Mouse (Mus musculus): Measurements from ENCODE around the gene Cdk9. TPM values are rescaled to one million over a fixed set of nuclear protein-coding genes. Genes with fewer than 3 reads are reported as not detected.
A peak's percentile ranks its signal among the peaks of the same experiment; 100 is the strongest.

The Cdk9 gene
- total RNA-seq, 2 experiments from 2014 or later: 119 to 123 TPM

DNA sequence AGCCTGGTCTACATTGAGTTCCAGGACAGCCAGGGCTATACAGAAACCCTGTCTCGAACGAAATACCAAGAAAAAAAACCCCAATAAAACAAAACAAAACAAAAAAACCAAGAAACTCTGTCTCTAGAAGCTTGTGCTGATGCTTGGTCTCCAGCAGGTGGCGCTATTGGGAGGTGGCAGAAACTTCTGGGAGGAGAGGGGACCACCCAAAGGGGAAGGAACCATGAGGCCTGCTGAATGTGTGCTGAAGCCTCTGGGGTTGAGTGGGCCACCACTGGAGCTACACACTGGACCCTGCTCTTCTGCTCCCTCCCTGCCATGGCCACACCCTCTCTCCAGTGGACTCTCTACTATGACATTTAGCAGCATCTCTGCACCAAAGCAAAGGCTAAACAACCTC is 4.2 kb downstream of the Cdk9 start:
- DNase-seq (ENCODE audit: low spot score in 2 of 2): no peak

DNA sequence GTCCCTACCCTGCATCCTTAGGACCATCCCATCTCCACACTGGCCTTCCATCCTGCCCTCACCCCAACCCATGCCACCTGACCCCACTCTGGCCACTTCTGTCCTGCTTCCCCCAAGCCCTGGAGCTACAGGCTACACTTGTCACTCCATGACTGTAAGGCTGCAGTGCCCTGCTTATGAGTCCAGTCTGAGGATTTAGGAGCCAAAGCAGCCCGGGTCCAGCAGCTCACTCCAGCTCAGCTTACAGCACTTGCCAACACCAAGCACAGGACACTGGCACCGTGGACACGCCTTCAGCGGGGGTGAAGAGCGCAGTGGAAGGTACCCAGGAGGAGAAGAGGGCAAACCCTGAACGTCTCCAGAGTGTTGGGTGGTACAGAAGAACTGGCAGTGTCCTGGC is 5.9 kb downstream of the Cdk9 start:
- no peak for DNase-seq (ENCODE audit: low spot score in 2 of 2)

DNA sequence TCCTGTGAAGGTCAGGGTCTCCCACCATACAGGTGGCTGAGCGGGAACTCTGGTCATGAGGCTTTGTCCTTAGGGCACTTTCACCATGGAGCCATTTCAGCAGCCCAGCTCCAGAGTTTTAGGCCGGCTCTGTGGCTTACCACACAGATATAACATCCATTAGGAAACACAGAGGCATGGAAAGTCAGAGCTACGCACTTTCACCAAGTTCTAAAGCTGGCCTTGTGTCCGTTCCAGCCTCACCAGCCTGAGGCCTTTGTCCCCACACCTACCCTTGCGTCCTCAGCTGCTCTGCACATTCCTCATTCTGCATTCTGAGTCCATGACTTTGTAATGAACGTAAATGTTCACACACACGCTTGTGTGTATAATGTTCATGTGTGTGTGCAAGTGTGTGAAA is 7.9 kb downstream of the Cdk9 start:
- no peak for DNase-seq (ENCODE audit: low spot score in 2 of 2)

DNA sequence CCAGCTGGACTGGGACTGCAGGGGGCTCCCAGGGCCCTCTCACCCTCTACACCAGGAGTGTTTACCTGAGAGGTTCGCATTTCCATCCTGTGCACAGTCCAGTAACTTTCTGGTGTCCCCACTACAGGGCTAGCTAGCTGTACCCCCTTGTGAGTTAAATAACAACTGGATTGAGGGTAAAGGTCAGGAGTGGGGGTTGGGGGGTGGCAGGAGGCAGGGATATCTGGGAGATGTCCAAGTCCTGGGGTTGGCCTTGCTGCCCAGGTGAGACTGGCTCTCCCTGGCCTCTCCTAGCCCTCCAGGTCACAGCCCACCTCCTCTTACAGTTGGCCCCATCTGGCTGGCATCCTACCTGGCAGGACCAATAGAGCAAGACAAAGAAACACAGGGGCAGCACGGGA is 8.9 kb downstream of the Cdk9 start, which contains the start of gene Fpgs:
TSS of gene Fpgs (minus strand) at position 125 of the 401 bp plus-strand sequence.
- DNase-seq (ENCODE audit: low spot score in 2 of 2): no peak

DNA sequence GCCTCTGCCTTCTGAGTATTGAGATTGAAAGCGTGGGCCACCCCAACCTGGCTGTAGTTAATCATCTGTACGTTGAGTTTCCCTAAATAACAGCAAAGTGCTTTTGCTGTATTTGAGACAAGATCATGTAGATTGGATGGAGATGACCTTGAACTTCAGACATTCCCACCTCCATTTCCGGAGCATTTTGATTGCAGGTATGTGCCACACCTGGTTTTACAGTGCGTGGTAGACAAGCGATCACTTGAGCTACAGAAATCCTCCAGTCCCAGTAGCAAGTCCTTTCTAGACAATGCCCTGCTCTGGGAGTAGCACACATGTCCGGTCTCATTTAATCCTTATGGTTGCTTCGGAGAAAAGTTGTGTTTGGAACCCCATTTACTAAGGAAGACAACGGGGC is 9.8 kb downstream of the Cdk9 start:
- DNase-seq (ENCODE audit: low spot score in 2 of 2): no peak

DNA sequence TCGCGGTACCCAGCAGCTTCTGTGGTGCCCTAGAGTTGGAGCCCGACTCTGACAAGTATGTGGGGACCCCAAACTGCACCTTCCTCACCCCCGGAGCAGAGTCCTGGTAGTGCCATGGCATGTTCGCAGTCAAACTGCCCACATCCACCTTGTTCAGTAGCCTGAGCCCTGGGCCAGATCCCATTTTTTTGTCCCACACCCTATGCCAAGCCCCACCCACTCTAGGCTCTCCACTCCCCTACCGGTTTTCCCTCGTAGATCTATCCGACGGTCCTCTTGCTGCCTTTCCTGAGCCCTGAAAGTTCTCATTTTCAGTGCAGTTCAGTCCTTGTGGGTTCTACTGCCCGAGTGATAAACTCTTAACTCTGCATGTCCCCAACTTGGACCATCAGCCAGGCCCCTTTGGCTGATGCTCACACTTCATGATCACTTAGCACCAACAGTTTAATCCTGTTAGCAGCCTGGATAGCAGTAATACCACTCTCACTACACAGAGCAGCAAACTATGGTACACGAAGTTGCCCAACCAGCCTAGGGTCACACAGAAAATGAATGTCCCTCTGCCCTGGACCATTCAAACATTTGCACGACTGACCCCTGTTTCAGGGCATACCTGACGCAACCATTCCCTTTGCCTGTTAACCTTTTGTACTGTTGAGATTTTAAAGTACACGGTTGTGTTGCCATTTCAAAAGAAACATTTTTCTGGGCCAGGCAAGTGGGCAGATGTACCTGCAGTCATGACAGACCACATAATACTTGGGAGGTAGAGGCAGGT is 11.7 kb downstream of the Cdk9 start:
- DNase-seq (ENCODE audit: low spot score in 2 of 2): no peak

DNA sequence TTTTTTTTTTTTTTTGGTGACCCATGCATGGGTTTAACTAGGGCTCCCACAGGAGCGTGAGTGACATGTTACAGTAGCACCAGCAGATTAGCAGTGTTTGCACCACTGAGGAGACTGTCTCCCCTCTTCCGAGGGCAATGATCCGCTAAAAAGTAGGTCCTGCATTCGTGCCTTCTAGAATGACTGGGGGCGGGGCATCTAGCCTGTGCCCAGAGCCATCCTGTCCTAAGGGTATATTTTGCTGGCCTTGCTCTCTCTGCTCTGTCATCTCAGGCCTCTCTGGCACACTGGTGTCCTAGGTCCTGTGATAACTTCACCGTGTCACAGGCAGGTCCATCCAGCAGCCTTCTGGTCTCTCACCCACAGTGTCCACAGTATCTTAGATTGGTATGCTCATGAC is 13.2 kb downstream of the Cdk9 start:
- no peak for DNase-seq (ENCODE audit: low spot score in 2 of 2)

DNA sequence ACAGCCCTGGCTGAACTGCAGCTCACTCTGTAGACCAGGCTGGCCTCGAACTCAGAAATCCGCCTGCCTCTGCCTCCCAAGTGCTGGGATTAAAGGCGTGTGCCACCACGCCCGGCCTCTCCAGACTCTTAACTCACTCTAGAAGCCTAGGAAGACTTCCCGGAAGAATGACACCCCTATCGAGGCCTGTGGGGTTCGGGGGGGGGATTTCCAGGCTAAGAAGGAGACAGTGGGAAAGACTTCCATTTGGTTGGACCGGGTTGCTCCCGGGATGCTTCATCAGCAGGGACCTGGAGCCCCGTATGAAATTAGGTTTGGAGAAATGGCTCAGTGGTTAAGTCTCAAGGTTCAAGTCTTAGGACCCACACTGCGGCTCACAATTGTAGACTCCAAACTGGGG is 18.2 kb downstream of the Cdk9 start:
- DNase-seq (ENCODE audit: low spot score in 2 of 2): no peak

DNA sequence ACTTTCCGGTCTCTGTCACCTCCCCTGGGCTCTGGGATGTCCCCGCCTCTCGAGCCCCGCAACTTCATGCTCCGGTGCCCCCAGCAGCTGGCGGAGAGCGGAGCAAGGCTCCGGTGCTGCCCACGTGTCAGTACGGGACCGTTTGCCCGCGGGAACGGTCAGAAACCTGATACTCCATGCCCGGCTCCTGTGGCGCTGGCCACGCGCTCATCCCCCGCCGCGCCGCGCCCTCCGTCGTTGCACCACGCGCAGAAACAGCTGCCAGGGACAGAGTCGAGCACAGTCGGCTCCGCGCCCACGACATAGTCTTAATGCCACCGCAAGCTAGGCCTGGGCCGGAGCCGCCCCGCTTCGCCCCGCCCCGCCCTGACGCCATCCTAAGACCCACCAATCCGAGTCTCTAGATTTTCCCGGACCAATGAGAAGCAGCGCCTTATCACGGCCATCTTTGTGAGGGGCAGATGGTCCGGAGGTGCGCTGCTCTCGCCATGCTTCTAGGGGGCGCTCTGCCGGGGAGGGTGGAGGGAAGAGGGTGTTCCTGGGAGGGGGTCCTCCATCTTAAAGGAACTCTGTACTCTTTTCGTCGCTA is 19.0 kb downstream of the Cdk9 start:
- DNase-seq (ENCODE audit: low spot score in 2 of 2): peak; percentile 94 to 96

DNA sequence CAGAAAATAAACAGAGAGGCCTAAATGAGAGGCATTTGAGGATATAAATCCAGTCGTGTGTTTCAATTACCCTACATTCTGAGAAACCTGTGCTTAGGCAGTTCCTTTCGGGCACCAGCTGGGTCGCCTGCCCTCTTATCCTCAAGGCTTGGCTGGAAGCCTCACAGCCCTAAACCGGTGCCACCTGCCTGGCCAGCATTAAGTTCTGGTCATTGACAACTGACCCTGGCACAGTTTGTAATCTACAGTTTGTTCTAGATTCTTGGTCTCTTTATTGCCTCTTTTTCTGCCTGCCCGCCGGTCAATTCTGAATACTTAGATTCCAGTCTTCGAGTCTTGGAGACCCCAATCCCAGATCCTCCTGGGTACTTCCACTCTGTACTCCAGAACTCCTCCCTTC is 19.6 kb downstream of the Cdk9 start:
- no peak for DNase-seq (ENCODE audit: low spot score in 2 of 2)

DNA sequence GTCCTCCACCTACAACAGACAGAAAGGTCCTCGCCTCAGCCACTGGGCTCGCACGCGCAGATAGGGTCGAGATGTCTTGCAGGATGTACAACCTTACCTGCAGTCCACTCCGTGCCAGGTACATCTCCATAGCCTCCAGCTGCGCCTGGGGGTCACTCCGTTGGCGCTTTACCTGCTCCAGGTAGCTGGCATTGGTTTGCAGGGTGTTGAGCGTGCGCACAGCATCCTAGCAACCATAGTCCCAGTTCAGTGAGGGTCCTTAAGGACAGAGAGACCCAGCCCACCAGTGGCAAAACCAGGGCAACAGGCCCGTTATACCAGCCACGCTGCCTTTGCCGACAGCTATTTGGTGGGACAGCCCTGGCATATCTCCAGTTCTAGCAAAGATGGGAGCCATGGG is 20.4 kb downstream of the Cdk9 start:
- no peak for DNase-seq (ENCODE audit: low spot score in 2 of 2)

DNA sequence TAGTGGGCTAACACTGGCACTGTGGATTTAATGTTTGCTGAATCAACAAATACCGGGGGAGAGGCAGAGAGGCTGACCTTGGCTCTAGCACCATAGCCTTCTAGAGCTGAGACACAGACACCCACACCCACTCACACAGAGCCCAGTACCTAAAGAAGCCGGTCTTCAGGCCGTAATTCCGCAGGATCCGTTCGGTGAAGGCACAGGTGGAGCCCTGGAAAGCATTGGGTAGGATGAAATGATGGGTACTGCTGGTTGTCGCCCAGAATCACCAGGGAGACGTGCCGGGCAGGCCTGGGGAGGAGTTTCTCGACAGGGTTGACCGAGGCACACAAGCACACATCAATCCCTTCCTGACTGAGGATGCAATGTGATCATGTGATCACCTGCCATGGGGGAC is 21.8 kb downstream of the Cdk9 start:
- no peak for DNase-seq (ENCODE audit: low spot score in 2 of 2)

DNA sequence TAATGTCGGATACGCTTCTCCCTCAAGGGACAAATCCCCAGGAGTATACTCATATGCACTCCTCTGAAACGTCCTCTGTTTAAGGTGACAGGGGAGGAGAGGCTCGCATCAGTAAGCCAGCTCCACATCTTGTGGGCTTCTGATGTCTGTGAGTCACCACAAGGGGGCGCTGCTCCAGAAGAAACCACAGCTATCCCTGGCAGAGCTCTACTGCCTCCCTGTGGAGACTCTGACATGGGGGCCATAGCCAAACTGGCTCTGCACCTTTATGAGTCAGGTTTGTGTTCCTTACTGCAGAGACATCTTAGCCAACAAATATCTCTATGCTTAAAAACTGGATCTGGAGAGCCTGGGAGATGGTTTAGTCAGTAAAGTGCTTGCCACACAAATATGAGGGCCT is 23.5 kb downstream of the Cdk9 start:
- DNase-seq (ENCODE audit: low spot score in 2 of 2): peak; percentile 83 to 94

DNA sequence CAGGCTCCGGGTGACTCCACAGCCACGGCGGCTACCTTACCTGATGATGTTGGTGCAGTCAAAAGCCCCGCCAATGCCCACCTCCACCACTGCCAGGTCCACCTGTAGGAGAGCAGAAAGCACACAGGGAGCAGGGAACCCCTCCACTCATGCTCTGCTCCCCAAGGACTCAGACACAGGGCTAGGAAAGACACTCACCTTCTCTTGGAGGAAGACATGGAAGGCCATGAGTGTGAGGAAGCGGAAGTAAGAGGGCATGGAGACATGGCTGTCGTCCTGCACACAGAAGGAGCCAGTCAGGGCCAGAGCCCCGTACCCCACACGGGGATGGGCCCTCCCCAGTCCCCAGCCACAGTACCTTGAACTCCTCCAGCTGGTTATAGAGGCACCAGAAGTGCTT is 25.3 kb downstream of the Cdk9 start:
- no peak for DNase-seq (ENCODE audit: low spot score in 2 of 2)

DNA sequence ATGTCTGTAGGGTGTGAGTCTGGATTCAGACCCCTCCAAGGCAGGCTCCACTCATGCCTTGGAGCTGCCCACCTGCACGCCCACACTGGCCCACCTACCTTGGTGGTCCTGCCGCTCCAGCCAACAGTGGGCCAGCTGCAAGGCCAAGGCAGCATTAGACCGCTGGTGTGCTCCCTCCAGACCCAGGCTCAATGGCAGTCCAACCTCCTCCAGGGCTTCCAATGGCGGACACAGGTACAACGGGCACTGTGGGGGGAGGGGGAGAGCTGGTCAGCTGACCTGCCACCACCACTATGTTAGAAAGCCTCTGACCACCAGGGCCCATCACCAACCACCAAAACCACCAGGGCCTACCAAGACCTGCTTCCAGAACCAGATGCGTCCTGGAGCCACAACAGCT is 26.2 kb downstream of the Cdk9 start:
- no peak for DNase-seq (ENCODE audit: low spot score in 2 of 2)

DNA sequence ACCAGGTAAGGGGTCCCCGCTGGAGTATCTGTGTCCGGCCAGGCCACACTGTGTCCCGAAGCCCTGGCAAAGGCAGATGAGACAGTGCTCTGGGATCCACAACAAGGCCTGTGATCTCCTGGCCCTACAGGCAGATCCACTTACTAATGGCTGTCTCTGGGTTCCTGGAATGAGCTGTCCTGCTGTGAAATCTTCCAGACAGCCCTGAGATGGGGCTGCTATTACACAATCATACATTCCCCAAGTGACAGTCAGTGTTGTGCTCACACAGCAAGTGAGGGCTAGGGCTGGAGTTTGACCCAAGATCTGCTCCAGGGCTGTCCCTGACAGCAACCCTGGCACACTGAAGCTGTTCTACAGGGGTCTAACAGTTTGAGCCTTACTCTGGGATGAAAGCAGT is 27.1 kb downstream of the Cdk9 start:
- DNase-seq (ENCODE audit: low spot score in 2 of 2): no peak

DNA sequence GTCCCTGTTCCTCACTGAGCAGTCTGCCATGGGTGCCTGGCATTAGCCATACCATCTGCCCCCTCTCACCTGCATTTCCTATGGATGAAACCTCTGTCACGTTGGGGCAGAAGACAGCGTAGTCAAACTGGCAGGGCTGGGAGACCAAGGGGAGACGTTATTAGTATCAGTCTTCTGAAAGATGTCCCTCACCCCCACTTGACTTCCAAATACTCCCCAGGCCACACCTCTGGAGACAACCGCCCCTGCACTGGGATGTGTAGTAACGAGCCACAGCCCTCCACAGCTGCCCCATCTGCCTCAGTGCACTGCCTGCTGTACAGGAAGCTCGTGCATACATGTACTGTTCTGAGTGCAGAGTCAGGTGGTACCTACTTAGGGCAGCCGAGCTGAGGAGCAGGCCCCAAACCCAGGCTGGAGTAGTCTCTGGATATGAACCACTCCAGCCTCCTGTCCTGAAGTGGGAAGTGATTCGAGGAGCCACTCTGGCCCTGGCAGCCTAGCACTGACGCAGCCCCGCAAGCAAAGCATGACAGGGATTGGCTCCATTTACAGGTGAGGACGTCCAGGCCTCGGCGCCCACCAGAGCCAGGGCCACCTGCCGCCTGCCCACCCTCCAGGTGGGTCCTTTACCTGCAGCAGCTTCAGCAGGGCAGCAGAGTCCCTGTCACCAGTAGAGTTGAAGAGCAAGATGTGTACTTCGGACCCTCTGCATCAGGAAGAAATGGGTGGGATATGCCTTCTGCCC is 28.0 kb downstream of the Cdk9 start:
- DNase-seq (ENCODE audit: low spot score in 2 of 2): no peak

DNA sequence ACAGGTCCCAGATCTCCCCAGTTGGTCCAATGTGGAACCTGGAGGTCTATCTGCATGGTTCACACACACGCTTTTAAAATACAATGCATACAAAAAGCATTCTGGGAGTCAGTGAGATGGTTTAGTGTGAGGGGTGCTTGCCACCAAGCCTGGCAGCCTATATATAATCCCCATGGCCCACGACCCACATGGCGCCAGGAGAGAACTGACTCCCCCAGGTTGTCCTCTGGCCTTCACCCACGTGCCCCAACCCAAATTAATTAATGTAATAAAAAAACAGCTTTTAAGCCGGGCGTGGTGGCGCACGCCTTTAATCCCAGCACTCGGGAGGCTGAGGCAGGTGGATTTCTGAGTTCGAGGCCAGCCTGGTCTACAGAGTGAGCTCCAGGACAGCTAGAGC is 29.2 kb downstream of the Cdk9 start:
- DNase-seq (ENCODE audit: low spot score in 2 of 2): no peak

DNA sequence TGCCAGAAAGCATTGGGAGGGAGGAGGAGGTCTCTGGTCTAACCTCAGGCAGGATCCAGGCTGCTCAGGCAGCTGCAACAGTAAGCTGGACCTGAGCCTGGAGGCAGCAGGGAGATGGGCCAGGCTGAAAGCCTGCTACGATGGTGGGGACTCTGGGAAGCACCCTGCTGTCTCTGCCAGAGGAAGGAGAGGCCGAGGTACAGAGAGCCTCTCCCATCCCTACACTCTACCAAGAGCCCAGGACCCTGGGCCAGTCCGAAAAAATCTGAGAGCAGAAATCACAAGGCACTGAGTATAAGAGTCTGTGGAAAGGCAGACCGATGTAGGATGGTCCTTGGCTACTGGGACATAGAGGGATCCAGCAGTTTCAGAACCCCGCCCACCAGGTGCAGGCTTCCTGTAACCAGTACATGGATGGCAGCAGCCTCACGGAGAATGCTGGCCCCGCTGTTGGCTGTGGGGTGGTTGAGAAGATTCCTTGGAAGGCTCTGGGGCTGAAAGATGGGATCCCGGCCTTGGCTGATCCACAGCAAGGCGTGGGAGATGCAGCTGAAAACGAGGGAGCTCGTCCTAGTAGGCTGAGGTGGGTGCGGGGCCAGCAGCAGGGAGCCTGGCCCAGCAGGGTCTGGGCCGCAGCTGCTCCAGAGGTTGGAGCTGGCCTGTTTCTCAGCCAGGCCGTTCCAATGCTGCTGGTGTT is 30.0 kb downstream of the Cdk9 start:
- no peak for DNase-seq (ENCODE audit: low spot score in 2 of 2)

DNA sequence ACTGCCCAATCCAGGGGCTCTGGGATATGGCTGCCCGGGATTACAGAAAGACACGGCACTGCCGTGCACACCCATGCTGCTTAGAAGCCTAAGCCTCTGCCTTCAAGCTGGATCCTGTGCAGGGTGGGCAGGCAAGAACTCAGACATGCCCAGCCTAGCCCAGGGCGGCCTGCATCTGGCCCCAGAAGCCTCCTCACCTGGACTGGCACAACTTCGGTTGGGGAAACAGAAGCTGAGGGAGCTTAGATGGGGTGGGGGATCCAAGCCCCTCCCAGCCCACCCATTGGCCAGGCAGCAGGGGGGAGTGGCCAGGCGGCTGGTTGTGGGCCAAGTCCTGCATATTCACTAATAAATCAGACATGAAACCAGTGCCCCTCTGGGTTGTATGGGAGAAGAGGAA is 31.1 kb downstream of the Cdk9 start:
- DNase-seq (ENCODE audit: low spot score in 2 of 2): no peak

DNA sequence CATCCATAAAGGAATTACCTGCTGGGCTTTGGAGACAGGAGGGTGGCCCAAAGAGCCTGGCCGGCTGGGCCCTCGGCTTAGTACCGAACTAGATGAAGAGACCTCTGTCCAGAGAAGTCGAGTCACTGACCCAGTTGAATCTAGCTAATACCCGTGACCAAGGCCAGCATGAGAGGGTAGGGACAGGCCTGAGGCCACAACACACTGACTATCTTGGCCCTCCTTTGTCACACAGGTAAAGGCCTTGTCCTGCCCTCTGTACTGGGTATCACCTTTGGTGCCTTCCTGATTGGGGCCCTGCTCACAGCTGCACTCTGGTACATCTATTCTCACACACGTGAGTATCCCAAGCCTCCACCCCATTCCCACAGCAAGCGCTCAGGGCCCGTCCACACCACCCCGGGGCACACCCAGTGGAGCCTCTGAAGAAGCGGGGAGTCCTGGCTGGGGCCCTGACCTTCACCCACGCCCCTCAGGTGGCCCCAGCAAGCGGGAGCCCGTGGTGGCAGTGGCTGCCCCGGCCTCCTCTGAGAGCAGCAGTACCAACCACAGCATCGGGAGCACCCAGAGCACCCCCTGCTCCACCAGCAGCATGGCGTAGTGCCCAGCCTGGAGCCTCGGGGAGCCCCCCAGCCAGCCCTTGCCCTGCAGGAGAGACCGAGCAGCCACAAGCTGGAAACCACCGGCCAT is 31.8 kb downstream of the Cdk9 start:
- DNase-seq (ENCODE audit: low spot score in 2 of 2): no peak

Data from layer of hippocampus, adult 18-20 months (tissue).